Mouse (Mus musculus): Measurements from ENCODE around the gene Actr5. TPM values are rescaled to one million over a fixed set of nuclear protein-coding genes. Genes with fewer than 3 reads are reported as not detected.

Gene Actr5
- total and polyA plus RNA-seq, 3 experiments = 17.0 to 20.8 TPM; not detected in 1

- no peaks in the 10 kb centered on the region for H3K36me3 ChIP-seq (ENCODE audit: control insufficient read depth in 1 of 2, insufficient read depth in 2 of 2, low read length in 2 of 2)
- H3K9ac ChIP-seq (ENCODE audit: control insufficient read depth, low read depth, low read length, poor library complexity, severe bottlenecking) = no peak overlapping the region
- no peaks in the 10 kb centered on the region for H3K27me3 ChIP-seq (ENCODE audit: control insufficient read depth in 1 of 2, insufficient read depth in 2 of 2, low read length in 2 of 2)
- H3K4me3 ChIP-seq (ENCODE audit: control insufficient read depth in 1 of 2, insufficient read depth in 1 of 2, low read depth in 2 of 2, low read length in 2 of 2) = no peak overlapping the region
- H3K9me3 ChIP-seq (replicated peaks; ENCODE audit: insufficient read depth, low read length) = no peaks in the 10 kb centered on the region
- no peaks in the 10 kb centered on the region for H3K4me1 ChIP-seq (ENCODE audit: control insufficient read depth in 1 of 2, insufficient read depth in 2 of 2, low read length in 2 of 2)
- no peak overlapping the region for H3K27ac ChIP-seq (ENCODE audit: control insufficient read depth, low read depth, low read length)
- H3K79me2 ChIP-seq (ENCODE audit: control insufficient read depth, insufficient read depth, low read length, poor library complexity) = no peaks in the 10 kb centered on the region
- TF ChIP-seq POLR2AphosphoS5 (IDR thresholded peaks at IDR 0.05; ENCODE audit: borderline replicate concordance, low read depth, low read length) (no peak), HCFC1 (IDR thresholded peaks at IDR 0.05; ENCODE audit: low read depth, low read length) (no peak), POLR2AphosphoS2 (IDR thresholded peaks at IDR 0.05; ENCODE audit: low read length) (no peak), CHD1 (IDR thresholded peaks at IDR 0.05; ENCODE audit: low read depth, low read length) (no peak), MAFK (IDR thresholded peaks at IDR 0.05; ENCODE audit: borderline replicate concordance, low read depth, low read length) (no peak), MEF2A (IDR thresholded peaks at IDR 0.05; ENCODE audit: extremely low read depth, insufficient replicate concordance, low read depth, low read length, poor library complexity, severe bottlenecking) (no peak), SMC3 (IDR thresholded peaks at IDR 0.05; ENCODE audit: low read depth, low read length) (peak; percentile 64), TCF12 (IDR thresholded peaks at IDR 0.05; ENCODE audit: low read depth, low read length) (no peak), CHD2 (IDR thresholded peaks at IDR 0.05; ENCODE audit: low read length) (no peak), NRF1 (IDR thresholded peaks at IDR 0.05; ENCODE audit: insufficient read depth, low read depth, low read length, poor library complexity, severe bottlenecking) (no peak), MYB (IDR thresholded peaks at IDR 0.05; ENCODE audit: low read depth, low read length) (no peak), BHLHE40 (IDR thresholded peaks at IDR 0.05; ENCODE audit: borderline replicate concordance, low read depth, low read length) (no peak), ZKSCAN1 (IDR thresholded peaks at IDR 0.05; ENCODE audit: low read depth, low read length) (no peak), GABPA (IDR thresholded peaks at IDR 0.05; ENCODE audit: low read depth, low read length) (no peak), MAX (IDR thresholded peaks at IDR 0.05; ENCODE audit: low read length) (no peak), ELF1 (IDR thresholded peaks at IDR 0.05; ENCODE audit: low read depth, low read length) (no peak), ZC3H11A (IDR thresholded peaks at IDR 0.05; ENCODE audit: low read depth, low read length) (0 out of 2 replicates have a peak, but pooled peaks have one; percentile 35), SIN3A (IDR thresholded peaks at IDR 0.05; ENCODE audit: low read length) (no peak), TAL1 (IDR thresholded peaks at IDR 0.05; ENCODE audit: low read length) (no peak), CTCF (IDR thresholded peaks at IDR 0.05 in 2 of 3, conservative IDR thresholded peaks at IDR 0.05 in 1 of 3; ENCODE audit: control insufficient read depth in 1 of 3, insufficient read depth in 1 of 3, low read depth in 2 of 3, low read length in 3 of 3, poor library complexity in 1 of 3, severe bottlenecking in 1 of 3) (peak; percentile 57 to 67 (median 58)), USF2 (IDR thresholded peaks at IDR 0.05; ENCODE audit: borderline replicate concordance in 1 of 2, insufficient read depth in 1 of 2, low read depth in 1 of 2, low read length in 2 of 2) (no peak), USF1 (IDR thresholded peaks at IDR 0.05; ENCODE audit: low read depth, low read length) (no peak), RAD21 (IDR thresholded peaks at IDR 0.05; ENCODE audit: low read depth, low read length) (peak; percentile 35), TBP (IDR thresholded peaks at IDR 0.05; ENCODE audit: low read depth, low read length) (no peak), E2F4 (IDR thresholded peaks at IDR 0.05; ENCODE audit: borderline replicate concordance, low read depth, low read length) (no peak), MAZ (IDR thresholded peaks at IDR 0.05; ENCODE audit: low read depth, low read length) (no peak)
- peak; percentile 42 for DNase-seq (ENCODE audit: low read depth, low spot score)
These were observed 10.9 kb upstream of the Actr5 start for GRCm38 (mm10) chr2:158613541-158614417.

Measured in MEL (cell line).